Comparison of ENCODE assay signal across 22 mouse cellular contexts in genomic region chr3:138312965-138313364, GRCm38 (mm10). TPM values are rescaled to one million over a fixed set of nuclear protein-coding genes. Genes with fewer than 3 reads are reported as not detected.
"Had no signal": no experiment of that assay in that cellular context is flagged by ENCODE, and none has a peak within 500 bp of the region (broad histone marks: within the 10 kb centered on the region; RNA-seq: fewer than 3 reads in every experiment).

Gene Adh6a (plus strand): TSS chr3:138313286.

- H3K4me2 ChIP-seq: lung, embryonic 14.5 days; midbrain, embryonic 12.5 days; neural tube, embryonic 13.5 days; neural tube, embryonic 15.5 days; stomach, embryonic 15.5 days had no signal

- H3K4me1 ChIP-seq: midbrain, embryonic 10.5 days; midbrain, embryonic 12.5 days; neural tube, embryonic 13.5 days; neural tube, embryonic 15.5 days; stomach, embryonic 15.5 days had no signal

- H3K9me3 ChIP-seq: midbrain, embryonic 10.5 days; midbrain, embryonic 12.5 days; neural tube, embryonic 13.5 days; neural tube, embryonic 15.5 days; stomach, embryonic 15.5 days had no signal

- H3K27ac ChIP-seq: midbrain, embryonic 10.5 days; midbrain, embryonic 12.5 days; neural tube, embryonic 13.5 days; neural tube, embryonic 15.5 days; stomach, embryonic 15.5 days had no signal

- H3K9ac ChIP-seq: lung, embryonic 14.5 days; midbrain, embryonic 12.5 days; neural tube, embryonic 13.5 days; neural tube, embryonic 15.5 days; stomach, embryonic 15.5 days had no signal

- ATAC-seq: midbrain, embryonic 16.5 days had no signal

- H3K36me3 ChIP-seq: midbrain, embryonic 10.5 days; midbrain, embryonic 12.5 days; neural tube, embryonic 13.5 days; neural tube, embryonic 15.5 days; stomach, embryonic 15.5 days had no signal

- H3K4me3 ChIP-seq: midbrain, embryonic 10.5 days; midbrain, embryonic 12.5 days; myocyte; neural tube, embryonic 13.5 days; neural tube, embryonic 15.5 days; stomach, embryonic 15.5 days had no signal

- DNase-seq: lung, adult 18-20 months; lung, embryonic 14.5 days; lung, postnatal 10 days; lung, postnatal 4 days; midbrain, embryonic 14.5 days; retina, postnatal 1 day; right cerebral cortex, adult 18-20 months; right cerebral cortex, postnatal 25 days; right cerebral cortex, postnatal 4 days; thymus, adult 18-20 months; thymus, postnatal 14 days; thymus, postnatal 36 days had no signal

- H3K27me3 ChIP-seq: midbrain, embryonic 12.5 days; neural tube, embryonic 13.5 days; neural tube, embryonic 15.5 days; stomach, embryonic 15.5 days had no signal

RNA-seq across cellular contexts. Expression of gene Adh6a, which starts in this region (rescaled TPM):
- polyA plus RNA-seq: liver, embryonic 16.5 days; midbrain, embryonic 10.5 days; midbrain, embryonic 12.5 days; midbrain, embryonic 14.5 days; midbrain, embryonic 16.5 days; myocyte; neural tube, embryonic 11.5 days; spleen, adult 2 months had no signal
